24 mouse cellular contexts compared by ENCODE assay signal in genomic region chr1:43496051-43496450, GRCm38 (mm10).
"Had no signal": no experiment of that assay in that cellular context is flagged by ENCODE, and none has a peak within 500 bp of the region (broad histone marks: within the 10 kb centered on the region; RNA-seq: fewer than 3 reads in every experiment).

No protein-coding gene starts in this region.

- H3K9me3 ChIP-seq: heart, embryonic 10.5 days; heart, embryonic 13.5 days; heart, embryonic 15.5 days; hindbrain, embryonic 13.5 days; hindbrain, embryonic 15.5 days; limb, embryonic 10.5 days; limb, embryonic 12.5 days; liver, embryonic 13.5 days had no signal

- H3K9ac ChIP-seq: heart, embryonic 13.5 days; heart, embryonic 15.5 days; hindbrain, embryonic 13.5 days; hindbrain, embryonic 15.5 days; limb, embryonic 12.5 days; liver, embryonic 13.5 days had no signal

- H3K27me3 ChIP-seq: heart, embryonic 13.5 days; heart, embryonic 15.5 days; hindbrain, embryonic 13.5 days; hindbrain, embryonic 15.5 days; limb, embryonic 12.5 days; liver, embryonic 13.5 days had no signal

- H3K4me3 ChIP-seq: gastrocnemius, adult 2 months; heart, embryonic 10.5 days; heart, embryonic 13.5 days; heart, embryonic 15.5 days; hindbrain, embryonic 13.5 days; hindbrain, embryonic 15.5 days; left cerebral cortex, adult 2 months; limb, embryonic 10.5 days; limb, embryonic 12.5 days; liver, embryonic 13.5 days had no signal

- H3K4me2 ChIP-seq: heart, embryonic 13.5 days; heart, embryonic 15.5 days; hindbrain, embryonic 13.5 days; hindbrain, embryonic 15.5 days; limb, embryonic 12.5 days; liver, embryonic 11.5 days; liver, embryonic 13.5 days had no signal

- H3K36me3 ChIP-seq: heart, embryonic 10.5 days; heart, embryonic 13.5 days; heart, embryonic 15.5 days; hindbrain, embryonic 13.5 days; hindbrain, embryonic 15.5 days; limb, embryonic 12.5 days; liver, embryonic 13.5 days had no signal

- H3K27ac ChIP-seq: gastrocnemius, adult 2 months; heart, embryonic 10.5 days; heart, embryonic 13.5 days; heart, embryonic 15.5 days; hindbrain, embryonic 13.5 days; hindbrain, embryonic 15.5 days; hindbrain, postnatal 0 days; left cerebral cortex, adult 2 months; limb, embryonic 10.5 days; limb, embryonic 12.5 days; liver, embryonic 13.5 days had no signal

- ATAC-seq: hindbrain, postnatal 0 days; intestine, embryonic 16.5 days had no signal

- DNase-seq: gastrocnemius, adult 2 months; gastrocnemius, postnatal 10 days; gastrocnemius, postnatal 25 days; heart, adult 18-20 months; heart, postnatal 14 days; heart, postnatal 36 days; kidney, adult 11 months; kidney, adult 8-10 months; kidney, postnatal 10 days; kidney, postnatal 25 days; kidney, postnatal 4 days; liver; liver, embryonic 13.5 days had no signal

- H3K4me1 ChIP-seq: limb, embryonic 10.5 days had no signal
